Mouse (Mus musculus) C2C12 (cell line): Measurements from ENCODE around the gene Mt2. TPM values are rescaled to one million over a fixed set of nuclear protein-coding genes. Genes with fewer than 3 reads are reported as not detected.
A peak's percentile ranks its signal among the peaks of the same experiment; 100 is the strongest.

Experiments used
- H3K27me3 ChIP-seq: one replicate; pipeline ENCODE4 v1.6.1; 2011; ENCODE audit not compliant: control insufficient read depth, insufficient read depth, insufficient read length
- H3K36me3 ChIP-seq: one replicate; pipeline ENCODE4 v1.6.1; 2011; ENCODE audit not compliant: control insufficient read depth, insufficient read depth
- H3K4me3 ChIP-seq: one replicate; pipeline ENCODE4 v1.5.1; 2011; ENCODE audit warnings: mild to moderate bottlenecking, control low read depth; ENCODE audit not compliant: poor library complexity, insufficient read depth, severe bottlenecking
- H3K79me2 ChIP-seq: one replicate; pipeline ENCODE4 v1.6.1; 2011; ENCODE audit not compliant: control insufficient read depth, insufficient read depth
- H3K79me3 ChIP-seq: one replicate; pipeline ENCODE4 v1.6.1; 2011; ENCODE audit warnings: low read depth, control low read depth
- H3ac ChIP-seq: one replicate; pipeline ENCODE3; 2011; ENCODE audit warnings: low read depth; ENCODE audit not compliant: control insufficient read depth, insufficient read length
- CEBPB ChIP-seq: IDR thresholded peaks from one replicate; pipeline ENCODE4 v1.6.1; 2011; ENCODE audit warnings: low read depth, mild to moderate bottlenecking, control low read depth, moderate library complexity
- CTCF ChIP-seq: IDR thresholded peaks from one replicate; pipeline ENCODE4 v1.5.1; 2011; ENCODE audit not compliant: control insufficient read depth, insufficient read depth, insufficient read length
- FOSL1 ChIP-seq: IDR thresholded peaks from one replicate; pipeline ENCODE4 v1.8.0; 2011; ENCODE audit warnings: mild to moderate bottlenecking, low read length; ENCODE audit not compliant: poor library complexity, insufficient read depth, severe bottlenecking
- MAX ChIP-seq: IDR thresholded peaks from one replicate; pipeline ENCODE4 v1.6.1; 2011; ENCODE audit warnings: mild to moderate bottlenecking, control low read depth
- MYOD1 ChIP-seq: IDR thresholded peaks from one replicate; pipeline ENCODE4 v1.6.1; 2011; ENCODE audit warnings: low read depth; ENCODE audit not compliant: control insufficient read depth, insufficient read length
- MYOG ChIP-seq: IDR thresholded peaks from one replicate; pipeline ENCODE4 v1.6.1; 2011; ENCODE audit not compliant: control insufficient read depth, insufficient read length; ENCODE audit errors: extremely low read depth
- USF1 ChIP-seq: IDR thresholded peaks from one replicate; pipeline ENCODE4 v1.6.1; 2011; ENCODE audit warnings: low read depth, mild to moderate bottlenecking, control low read depth, moderate library complexity
- long read RNA-seq, 2 experiments: library from polyadenylated mRNA; unstranded; transcript quantifications; one replicate each; pipeline ENCODE4 v2.0.0; 2019 to 2020
- polyA plus RNA-seq: library from polyadenylated mRNA; unstranded; fragments of >200 nt; fragmentation: generic; extraction: Trizol; gene quantifications from one replicate; pipeline ENCODE4 v1.2.1, GENCODE M21; 2012; ENCODE audit warnings: missing spikeins

Gene Mt2
- 338 TPM for polyA plus RNA-seq
- long read RNA-seq, experiment 1, transcript Mt2-201 (3 exons, 511 nt): major isoform, 198 of 200 reads
- long read RNA-seq, experiment 1, partial matches to known transcripts: 0 of 200 reads
- long read RNA-seq, experiment 1, other reads (novel, unspliced or antisense): 2 of 200 reads
- long read RNA-seq, experiment 2, transcript Mt2-201 (3 exons, 511 nt): major isoform, 28 of 30 reads
- long read RNA-seq, experiment 2, partial matches to known transcripts: 0 of 30 reads
- long read RNA-seq, experiment 2, other reads (novel, unspliced or antisense): 2 of 30 reads

GRCm38 (mm10) chr8:94172075-94172808 lies at the start of gene Mt2:
TSS of gene Mt2 (plus strand) at chr8:94172664.
- Histone ChIP-seq H3K79me3 (no peaks in the 10 kb centered on the region), H3K4me3 (peak within 1 kb of the TSS; percentile 59), H3ac (peak within 1 kb of the TSS; percentile 52), H3K36me3 (no peaks in the 10 kb centered on the region), H3K79me2 (no peaks in the 10 kb centered on the region), H3K27me3 (no peaks in the 10 kb centered on the region)
- TF ChIP-seq MAX (no peak), USF1 (peak; percentile 89)

GRCm38 (mm10) chr8:94122711-94123468 lies 49.6 kb upstream of the Mt2 start:
- no peaks in the 10 kb centered on the region for H3K79me3 ChIP-seq
- no peaks in the 10 kb centered on the region for H3K27me3 ChIP-seq
- H3K79me2 ChIP-seq: no peaks in the 10 kb centered on the region
- H3ac ChIP-seq: no peak overlapping the region
- TF ChIP-seq MAX: no peak
- TF ChIP-seq MYOG: no peak
- no peak for TF ChIP-seq MYOD1
- TF ChIP-seq CEBPB: no peak
- no peak for TF ChIP-seq USF1
- no peak for TF ChIP-seq CTCF
- TF ChIP-seq FOSL1: no peak
- no peaks in the 10 kb centered on the region for H3K36me3 ChIP-seq
- H3K4me3 ChIP-seq: no peak overlapping the region

DNA sequence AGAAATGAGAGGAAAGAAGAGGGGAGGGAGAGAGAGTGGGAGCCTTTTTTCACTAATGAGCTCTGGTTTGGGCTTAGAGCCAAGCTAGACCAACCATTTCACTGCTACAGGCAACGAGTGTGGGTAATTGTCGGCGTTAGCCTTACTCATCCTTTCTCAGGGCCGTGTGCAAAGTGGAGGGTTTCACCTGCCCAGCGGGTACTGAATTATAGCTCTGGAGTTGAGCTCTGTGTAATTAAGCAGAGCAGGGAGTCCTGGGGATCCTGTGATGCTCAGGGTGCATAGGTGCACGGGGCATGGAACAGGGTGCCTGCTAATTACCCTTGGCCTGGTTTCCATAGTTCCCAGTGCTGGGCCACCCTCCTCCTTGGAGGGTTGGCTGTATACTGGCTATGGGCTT lies 44.8 kb upstream of the Mt2 start:
- Histone ChIP-seq H3K79me2 (no peaks in the 10 kb centered on the region), H3ac (no peak overlapping the region), H3K36me3 (no peaks in the 10 kb centered on the region), H3K79me3 (no peaks in the 10 kb centered on the region), H3K4me3 (no peak overlapping the region), H3K27me3 (no peaks in the 10 kb centered on the region)
- TF ChIP-seq FOSL1: no peak
- TF ChIP-seq CEBPB: no peak
- TF ChIP-seq USF1: no peak
- TF ChIP-seq MAX: no peak
- no peak for TF ChIP-seq MYOD1
- no peak for TF ChIP-seq MYOG
- TF ChIP-seq CTCF: no peak

DNA sequence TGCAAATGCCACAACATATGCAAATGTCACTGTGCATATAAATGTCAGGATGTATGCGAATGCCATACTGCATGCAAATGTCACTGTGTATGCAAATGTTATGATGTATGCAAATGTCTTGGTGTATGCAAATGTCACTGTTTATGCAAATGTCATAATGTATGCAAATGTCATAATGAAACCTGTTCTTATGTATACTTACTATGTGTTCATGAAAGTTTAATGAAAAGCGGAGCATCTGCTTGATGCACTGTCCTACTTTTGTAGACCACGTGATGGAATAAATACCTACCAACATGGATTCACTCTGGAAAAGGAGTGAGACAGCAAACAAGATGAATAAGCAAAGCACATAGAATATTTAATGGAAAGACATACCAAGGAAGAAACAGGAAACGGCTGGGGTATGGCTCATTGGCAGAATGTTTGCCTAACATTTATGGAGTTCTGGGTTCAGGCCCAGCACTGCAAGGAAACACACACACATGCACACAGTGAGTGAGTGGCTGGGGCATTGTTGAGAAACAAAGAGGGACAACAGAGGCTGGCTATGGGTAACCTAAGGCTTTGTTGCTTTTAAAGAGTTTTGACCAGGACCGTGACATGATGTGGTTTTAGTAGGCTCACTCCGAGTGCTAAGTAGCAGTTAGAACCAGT lies 43.2 kb upstream of the Mt2 start:
- Histone ChIP-seq H3K27me3 (no peaks in the 10 kb centered on the region), H3K4me3 (no peak overlapping the region), H3K36me3 (no peaks in the 10 kb centered on the region), H3ac (no peak overlapping the region), H3K79me2 (no peaks in the 10 kb centered on the region), H3K79me3 (no peaks in the 10 kb centered on the region)
- TF ChIP-seq MYOG: no peak
- no peak for TF ChIP-seq MAX
- TF ChIP-seq FOSL1: no peak
- TF ChIP-seq MYOD1: no peak
- no peak for TF ChIP-seq USF1
- no peak for TF ChIP-seq CTCF
- TF ChIP-seq CEBPB: no peak

- Histone ChIP-seq H3K79me2 (no peaks in the 10 kb centered on the region), H3ac (no peak overlapping the region), H3K4me3 (no peak overlapping the region), H3K79me3 (no peaks in the 10 kb centered on the region), H3K36me3 (no peaks in the 10 kb centered on the region), H3K27me3 (no peaks in the 10 kb centered on the region)
- TF ChIP-seq MYOG: no peak
- no peak for TF ChIP-seq MYOD1
- no peak for TF ChIP-seq CTCF
- no peak for TF ChIP-seq USF1
- no peak for TF ChIP-seq FOSL1
- no peak for TF ChIP-seq MAX
- no peak for TF ChIP-seq CEBPB
Observed at GRCm38 (mm10) chr8:94130126-94130525, 42.3 kb upstream of the Mt2 start.
